Mouse (Mus musculus): Measurements from ENCODE around the gene Olfr1179. TPM values are rescaled to one million over a fixed set of nuclear protein-coding genes. Genes with fewer than 3 reads are reported as not detected.
"Not testable (repeated sequence)": the region's sequence is repeated elsewhere in the genome, so short reads cannot be mapped to it uniquely, and the experiment has no call there.

Gene Olfr1179
- not detected in 2 replicates for polyA plus RNA-seq (2015; fragmentation: Nextera tagmentation; extraction: Ambion mirVana)

GRCm38 (mm10) chr2:88406353-88406752, at the start of gene Olfr1179:
TSS of gene Olfr1179 (minus strand) at chr2:88406453.
- Histone ChIP-seq H3K4me3 (ENCODE audit: low read depth, low read length) (no peak within 1 kb of the TSS), H3K4me1 (replicated peaks; ENCODE audit: control insufficient read depth, insufficient read depth) (no peaks in the 10 kb centered on the region), H3K9me3 (ENCODE audit: control insufficient read depth, low read length) (no peaks in the 10 kb centered on the region), H3K9ac (ENCODE audit: low read length) (no peak within 1 kb of the TSS), H3K27ac (replicated peaks) (no peak within 1 kb of the TSS), H3K36me3 (ENCODE audit: control insufficient read depth, insufficient read depth, low read length) (no peaks in the 10 kb centered on the region), H3K27me3 (ENCODE audit: control insufficient read depth, insufficient read depth, low read length) (no peaks in the 10 kb centered on the region), H3K4me2 (replicated peaks; ENCODE audit: low read depth) (no peak within 1 kb of the TSS)
- 67% methylated on average over 3 of the region's 3 CpGs for WGBS
- ATAC-seq (ENCODE audit: low FRiP score, low TSS enrichment) (no peak), DNase-seq (ENCODE audit: low spot score) (no peak)
- TF ChIP-seq CTCF (IDR thresholded peaks at IDR 0.05; ENCODE audit: low read depth) (no peak), EP300 (optimal IDR thresholded peaks at IDR 0.05) (no peak)

- WGBS: 88% methylated on average over 1 of the region's 1 CpGs
These were observed 48.3 kb upstream of the Olfr1179 start, which contains the start of gene Olfr1183 for GRCm38 (mm10) chr2:88454567-88454966. TSS of gene Olfr1183 (plus strand) at chr2:88454867.

GRCm38 (mm10) chr2:88449031-88449430, 42.8 kb upstream of the Olfr1179 start, which contains the start of gene Gm13757:
TSS of gene Gm13757 (minus strand) at chr2:88449131.
- no peak for ATAC-seq (ENCODE audit: low FRiP score, low TSS enrichment)
- TF ChIP-seq CTCF (IDR thresholded peaks at IDR 0.05; ENCODE audit: low read depth) (no peak), EP300 (optimal IDR thresholded peaks at IDR 0.05) (no peak)
- Histone ChIP-seq H3K4me2 (replicated peaks; ENCODE audit: low read depth) (no peak within 1 kb of the TSS), H3K9me3 (ENCODE audit: control insufficient read depth, low read length) (no peaks in the 10 kb centered on the region), H3K27ac (replicated peaks) (no peak within 1 kb of the TSS), H3K36me3 (ENCODE audit: control insufficient read depth, insufficient read depth, low read length) (no peaks in the 10 kb centered on the region), H3K9ac (ENCODE audit: low read length) (no peak within 1 kb of the TSS), H3K4me1 (replicated peaks; ENCODE audit: control insufficient read depth, insufficient read depth) (no peaks in the 10 kb centered on the region), H3K4me3 (ENCODE audit: low read depth, low read length) (no peak within 1 kb of the TSS), H3K27me3 (ENCODE audit: control insufficient read depth, insufficient read depth, low read length) (no peaks in the 10 kb centered on the region)
- DNase-seq (ENCODE audit: low spot score): no peak
- 95% methylated on average over 1 of the region's 1 CpGs for WGBS

More at GRCm38 (mm10) chr2:88454567-88454966, 48.3 kb upstream of the Olfr1179 start, which contains the start of gene Olfr1183:
- ATAC-seq (ENCODE audit: low FRiP score, low TSS enrichment); H3K27ac ChIP-seq (replicated peaks); H3K4me3 ChIP-seq (ENCODE audit: low read depth, low read length); H3K27me3 ChIP-seq (ENCODE audit: control insufficient read depth, insufficient read depth, low read length); H3K4me2 ChIP-seq (replicated peaks; ENCODE audit: low read depth); DNase-seq (ENCODE audit: low spot score); H3K4me1 ChIP-seq (replicated peaks; ENCODE audit: control insufficient read depth, insufficient read depth); H3K9me3 ChIP-seq (ENCODE audit: control insufficient read depth, low read length); H3K9ac ChIP-seq (ENCODE audit: low read length); H3K36me3 ChIP-seq (ENCODE audit: control insufficient read depth, insufficient read depth, low read length): not testable (repeated sequence)

GRCm38 (mm10) chr2:88426071-88426470, 19.8 kb upstream of the Olfr1179 start, which contains the start of gene Olfr1181:
TSS of gene Olfr1181 (minus strand) at chr2:88426171.
- no peak within 1 kb of the TSS for H3K4me3 ChIP-seq (ENCODE audit: low read depth, low read length)
- no peaks in the 10 kb centered on the region for H3K9me3 ChIP-seq (ENCODE audit: control insufficient read depth, low read length)
- no peak within 1 kb of the TSS for H3K27ac ChIP-seq (replicated peaks)
- H3K4me1 ChIP-seq (replicated peaks; ENCODE audit: control insufficient read depth, insufficient read depth): no peaks in the 10 kb centered on the region
- TF ChIP-seq EP300 (optimal IDR thresholded peaks at IDR 0.05): no peak
- no peak for TF ChIP-seq CTCF (IDR thresholded peaks at IDR 0.05; ENCODE audit: low read depth)
- WGBS: 81% methylated on average over 1 of the region's 1 CpGs
- DNase-seq (ENCODE audit: low spot score) (no peak), ATAC-seq (ENCODE audit: low FRiP score, low TSS enrichment) (no peak)
- no peaks in the 10 kb centered on the region for H3K36me3 ChIP-seq (ENCODE audit: control insufficient read depth, insufficient read depth, low read length)
- H3K27me3 ChIP-seq (ENCODE audit: control insufficient read depth, insufficient read depth, low read length): no peaks in the 10 kb centered on the region
- H3K4me2 ChIP-seq (replicated peaks; ENCODE audit: low read depth): no peak within 1 kb of the TSS
- no peak within 1 kb of the TSS for H3K9ac ChIP-seq (ENCODE audit: low read length)

GRCm38 (mm10) chr2:88419051-88419450, 12.8 kb upstream of the Olfr1179 start, which contains the start of gene Olfr1180:
TSS of gene Olfr1180 (minus strand) at chr2:88419151.
- H3K9ac ChIP-seq (ENCODE audit: low read length): no peak within 1 kb of the TSS
- DNase-seq (ENCODE audit: low spot score) (no peak), ATAC-seq (ENCODE audit: low FRiP score, low TSS enrichment) (no peak)
- no peaks in the 10 kb centered on the region for H3K36me3 ChIP-seq (ENCODE audit: control insufficient read depth, insufficient read depth, low read length)
- TF ChIP-seq CTCF (IDR thresholded peaks at IDR 0.05; ENCODE audit: low read depth) (no peak), EP300 (optimal IDR thresholded peaks at IDR 0.05) (no peak)
- 55% methylated on average over 2 of the region's 2 CpGs for WGBS
- H3K4me2 ChIP-seq (replicated peaks; ENCODE audit: low read depth): no peak within 1 kb of the TSS
- H3K9me3 ChIP-seq (ENCODE audit: control insufficient read depth, low read length): no peaks in the 10 kb centered on the region
- H3K27me3 ChIP-seq (ENCODE audit: control insufficient read depth, insufficient read depth, low read length): no peaks in the 10 kb centered on the region
- H3K4me3 ChIP-seq (ENCODE audit: low read depth, low read length): no peak within 1 kb of the TSS
- H3K27ac ChIP-seq (replicated peaks): no peak within 1 kb of the TSS
- H3K4me1 ChIP-seq (replicated peaks; ENCODE audit: control insufficient read depth, insufficient read depth): no peaks in the 10 kb centered on the region

GRCm38 (mm10) chr2:88386762-88387161, 19.5 kb downstream of the Olfr1179 start, which contains the start of gene Olfr1178:
TSS of gene Olfr1178 (plus strand) at chr2:88387062.
- no peak within 1 kb of the TSS for H3K4me2 ChIP-seq (replicated peaks; ENCODE audit: low read depth)
- no peaks in the 10 kb centered on the region for H3K27me3 ChIP-seq (ENCODE audit: control insufficient read depth, insufficient read depth, low read length)
- no peak for DNase-seq (ENCODE audit: low spot score)
- no peaks in the 10 kb centered on the region for H3K9me3 ChIP-seq (ENCODE audit: control insufficient read depth, low read length)
- no peaks in the 10 kb centered on the region for H3K36me3 ChIP-seq (ENCODE audit: control insufficient read depth, insufficient read depth, low read length)
- 95% methylated on average over 1 of the region's 1 CpGs for WGBS
- H3K4me3 ChIP-seq (ENCODE audit: low read depth, low read length): no peak within 1 kb of the TSS
- no peaks in the 10 kb centered on the region for H3K4me1 ChIP-seq (replicated peaks; ENCODE audit: control insufficient read depth, insufficient read depth)
- H3K27ac ChIP-seq (replicated peaks): no peak within 1 kb of the TSS
- no peak for ATAC-seq (ENCODE audit: low FRiP score, low TSS enrichment)
- H3K9ac ChIP-seq (ENCODE audit: low read length): no peak within 1 kb of the TSS
- TF ChIP-seq CTCF (IDR thresholded peaks at IDR 0.05; ENCODE audit: low read depth) (no peak), EP300 (optimal IDR thresholded peaks at IDR 0.05) (no peak)
